Mouse (Mus musculus): ENCODE results near the gene Mesp2.

- TF ChIP-seq CTCF (IDR thresholded peaks at IDR 0.05; ENCODE audit: borderline replicate concordance, extremely low read depth, insufficient read depth, insufficient read length) = no peak
- no peak for TF ChIP-seq POLR2A (IDR thresholded peaks at IDR 0.05; ENCODE audit: borderline replicate concordance, extremely low read depth, insufficient read depth, insufficient read length, poor library complexity, severe bottlenecking)
These were observed 2.9 kb downstream of the Mesp2 start for GRCm38 (mm10) chr7:79813409-79813808.

Measured in brain, embryonic 14.5 days (tissue).